Mouse (Mus musculus): ENCODE measurements around the gene Col17a1. TPM values are rescaled to one million over a fixed set of nuclear protein-coding genes. Genes with fewer than 3 reads are reported as not detected.

Col17a1 gene
- polyA plus RNA-seq, 1 experiment from 2014 or later = 0.22 TPM

- ATAC-seq (ENCODE audit: low read depth) (no peak), DNase-seq (no peak)
- Histone ChIP-seq H3K4me3 (replicated peaks) (no peak overlapping the region), H3K9ac (no peak overlapping the region), H3K4me2 (no peak overlapping the region), H3K36me3 (no peaks in the 10 kb centered on the region), H3K27me3 (no peaks in the 10 kb centered on the region), H3K4me1 (replicated peaks) (peaks cover 7% of the 10 kb centered on the region), H3K9me3 (replicated peaks) (no peaks in the 10 kb centered on the region), H3K27ac (no peak overlapping the region)
- WGBS (ENCODE audit: insufficient replicate concordance) = 74% methylated on average over 8 of the region's 8 CpGs
Observed at GRCm38 (mm10) chr19:47705772-47706309, 13.9 kb upstream of the Col17a1 start.

DNA sequence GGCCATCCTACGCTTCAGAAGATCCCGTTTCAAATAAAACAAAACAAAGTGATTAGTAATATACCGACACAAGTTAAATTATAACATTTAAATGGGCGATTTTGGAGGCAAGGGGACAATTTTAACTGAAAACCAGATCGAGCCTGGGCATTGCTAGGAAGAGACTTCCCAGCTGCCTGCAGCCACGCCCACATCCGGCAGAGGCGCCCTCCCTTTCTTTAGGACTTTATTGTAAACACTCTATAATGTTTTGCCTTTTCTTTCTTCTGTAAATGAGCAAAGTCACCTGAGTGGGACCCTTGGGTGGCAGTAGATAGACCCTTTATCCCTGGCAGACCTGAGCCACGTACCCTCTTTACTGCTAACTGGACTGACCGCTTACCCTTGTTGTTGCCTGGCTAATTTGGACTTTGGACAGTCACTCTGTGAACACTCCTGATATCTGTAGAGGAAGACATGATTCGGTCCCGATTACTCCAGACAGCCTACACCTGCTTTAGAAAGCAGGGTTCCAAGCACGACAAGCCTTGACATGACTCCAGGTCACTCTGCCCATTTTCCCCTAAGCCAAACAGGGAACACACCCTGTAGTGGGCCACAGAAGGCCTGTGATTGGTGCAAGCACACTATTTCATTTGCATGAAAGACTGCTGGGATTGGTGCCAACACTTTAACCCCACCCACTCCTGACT, 13.3 kb upstream of the Col17a1 start:
- Histone ChIP-seq H3K9ac (no peak overlapping the region), H3K4me1 (replicated peaks) (peaks cover 7% of the 10 kb centered on the region), H3K4me2 (0 out of 2 replicates have a peak overlapping the region, but pooled peaks have one; percentile 10), H3K9me3 (replicated peaks) (no peaks in the 10 kb centered on the region), H3K27me3 (no peaks in the 10 kb centered on the region), H3K36me3 (no peaks in the 10 kb centered on the region), H3K4me3 (replicated peaks) (no peak overlapping the region), H3K27ac (no peak overlapping the region)
- 56% methylated on average over 13 of the region's 13 CpGs for WGBS (ENCODE audit: insufficient replicate concordance)
- DNase-seq (no peak), ATAC-seq (ENCODE audit: low read depth) (no peak)

- Histone ChIP-seq H3K27me3 (no peaks in the 10 kb centered on the region), H3K27ac (no peak overlapping the region), H3K9ac (no peak overlapping the region), H3K4me1 (replicated peaks) (peaks cover 6% of the 10 kb centered on the region), H3K4me3 (replicated peaks) (no peak overlapping the region), H3K36me3 (no peaks in the 10 kb centered on the region), H3K4me2 (no peak overlapping the region), H3K9me3 (replicated peaks) (no peaks in the 10 kb centered on the region)
- 72% methylated on average over 8 of the region's 8 CpGs for WGBS (ENCODE audit: insufficient replicate concordance)
- ATAC-seq (ENCODE audit: low read depth) (no peak), DNase-seq (no peak)
Observed at GRCm38 (mm10) chr19:47700509-47700908, 8.6 kb upstream of the Col17a1 start.

DNA sequence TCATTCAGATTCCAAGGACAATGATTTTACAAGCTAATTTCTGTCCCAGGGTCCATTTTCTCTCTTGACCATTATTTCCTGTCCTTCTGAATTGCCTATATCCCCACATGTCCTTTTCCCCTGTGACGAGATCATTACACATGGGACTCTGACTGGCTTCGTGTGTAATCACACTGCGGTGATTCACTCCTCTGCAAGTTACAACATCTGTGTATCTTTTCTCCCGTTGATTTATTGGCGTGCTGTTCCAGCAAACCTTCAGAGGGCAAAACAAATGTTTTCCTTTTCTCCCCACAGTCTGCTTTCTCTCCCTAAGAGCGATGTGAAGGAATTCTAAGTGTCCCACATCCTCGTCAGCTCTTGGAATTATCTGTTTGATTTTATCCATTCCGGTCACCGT, 7.8 kb upstream of the Col17a1 start:
- no peaks in the 10 kb centered on the region for H3K27me3 ChIP-seq
- DNase-seq (no peak), ATAC-seq (ENCODE audit: low read depth) (no peak)
- H3K4me3 ChIP-seq (replicated peaks) = no peak overlapping the region
- H3K4me2 ChIP-seq = no peak overlapping the region
- no peak overlapping the region for H3K27ac ChIP-seq
- 67% methylated on average over 9 of the region's 9 CpGs for WGBS (ENCODE audit: insufficient replicate concordance)
- no peaks in the 10 kb centered on the region for H3K9me3 ChIP-seq (replicated peaks)
- H3K36me3 ChIP-seq = no peaks in the 10 kb centered on the region
- no peaks in the 10 kb centered on the region; the same call in 1 of the 2 replicates for H3K4me1 ChIP-seq (replicated peaks)
- H3K9ac ChIP-seq = no peak overlapping the region

DNA sequence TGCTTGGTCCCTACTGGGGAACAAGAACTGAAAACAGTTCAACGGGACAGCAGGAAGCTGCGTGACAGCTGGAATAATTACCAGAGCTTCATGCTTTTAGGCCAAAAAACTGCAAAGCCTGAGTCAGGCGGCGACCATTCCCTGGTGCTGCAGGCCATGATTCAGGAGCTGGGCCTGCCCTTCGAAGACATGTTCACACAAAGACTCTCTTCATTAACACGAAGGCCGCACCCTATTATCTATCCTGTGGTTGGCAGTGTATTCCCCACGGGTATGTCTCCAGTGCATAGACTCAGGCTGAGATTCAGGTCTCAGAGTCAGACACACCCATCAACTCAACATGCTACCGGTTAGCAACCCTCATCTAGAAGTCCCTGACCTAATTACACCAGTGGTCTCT, 6.4 kb upstream of the Col17a1 start:
- Histone ChIP-seq H3K27me3 (no peaks in the 10 kb centered on the region), H3K4me1 (replicated peaks) (no peaks in the 10 kb centered on the region; the same call in 1 of the 2 replicates), H3K27ac (no peak overlapping the region), H3K4me2 (no peak overlapping the region), H3K9me3 (replicated peaks) (no peaks in the 10 kb centered on the region), H3K4me3 (replicated peaks) (no peak overlapping the region), H3K9ac (no peak overlapping the region), H3K36me3 (no peaks in the 10 kb centered on the region)
- 49% methylated on average over 9 of the region's 9 CpGs for WGBS (ENCODE audit: insufficient replicate concordance)
- ATAC-seq (ENCODE audit: low read depth) = no peak
- DNase-seq = no peak

DNA sequence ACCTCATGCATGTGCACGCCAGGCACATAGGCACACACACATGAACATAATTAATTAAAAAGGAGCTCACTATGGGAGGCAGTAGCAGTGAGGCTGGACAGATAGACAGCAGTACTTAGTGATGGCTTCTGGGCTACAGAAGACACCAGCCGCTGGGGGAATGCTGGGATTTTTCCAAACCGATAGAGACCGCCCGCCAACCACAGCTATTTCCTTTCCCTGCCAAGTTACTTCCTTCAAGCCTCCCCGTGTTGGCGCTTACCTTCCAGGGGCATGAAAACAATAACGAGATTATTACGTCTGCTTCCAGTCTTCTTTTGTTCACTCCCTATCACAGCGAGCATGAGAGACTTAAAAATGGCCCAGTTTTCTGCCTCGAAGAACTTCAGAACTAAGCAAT, 5.2 kb upstream of the Col17a1 start:
- H3K4me2 ChIP-seq = no peak overlapping the region
- no peaks in the 10 kb centered on the region for H3K27me3 ChIP-seq
- no peak overlapping the region for H3K27ac ChIP-seq
- H3K9me3 ChIP-seq (replicated peaks) = no peaks in the 10 kb centered on the region
- H3K36me3 ChIP-seq = no peaks in the 10 kb centered on the region
- no peak overlapping the region for H3K4me3 ChIP-seq (replicated peaks)
- H3K4me1 ChIP-seq (replicated peaks) = no peaks in the 10 kb centered on the region; the same call in 1 of the 2 replicates
- no peak for DNase-seq
- H3K9ac ChIP-seq = no peak overlapping the region
- 40% methylated on average over 11 of the region's 11 CpGs for WGBS (ENCODE audit: insufficient replicate concordance)
- no peak for ATAC-seq (ENCODE audit: low read depth)

- Histone ChIP-seq H3K36me3 (no peaks in the 10 kb centered on the region), H3K4me2 (no peak overlapping the region), H3K4me3 (replicated peaks) (no peak overlapping the region), H3K27me3 (no peaks in the 10 kb centered on the region), H3K4me1 (replicated peaks) (no peaks in the 10 kb centered on the region; the same call in 1 of the 2 replicates), H3K27ac (no peak overlapping the region), H3K9ac (no peak overlapping the region), H3K9me3 (replicated peaks) (no peaks in the 10 kb centered on the region)
- no peak for DNase-seq
- ATAC-seq (ENCODE audit: low read depth) = no peak
- 75% methylated on average over 8 of the region's 8 CpGs for WGBS (ENCODE audit: insufficient replicate concordance)
Observed at GRCm38 (mm10) chr19:47696411-47696810, 4.5 kb upstream of the Col17a1 start.

GRCm38 (mm10) chr19:47695725-47696124, 3.8 kb upstream of the Col17a1 start:
- no peak for DNase-seq
- H3K9me3 ChIP-seq (replicated peaks) = no peaks in the 10 kb centered on the region
- H3K36me3 ChIP-seq = no peaks in the 10 kb centered on the region
- 41% methylated on average over 6 of the region's 6 CpGs for WGBS (ENCODE audit: insufficient replicate concordance)
- no peak overlapping the region for H3K9ac ChIP-seq
- no peak overlapping the region for H3K4me3 ChIP-seq (replicated peaks)
- no peaks in the 10 kb centered on the region; the same call in 1 of the 2 replicates for H3K4me1 ChIP-seq (replicated peaks)
- ATAC-seq (ENCODE audit: low read depth) = no peak
- H3K27ac ChIP-seq = no peak overlapping the region
- H3K27me3 ChIP-seq = no peaks in the 10 kb centered on the region
- H3K4me2 ChIP-seq = no peak overlapping the region

DNA sequence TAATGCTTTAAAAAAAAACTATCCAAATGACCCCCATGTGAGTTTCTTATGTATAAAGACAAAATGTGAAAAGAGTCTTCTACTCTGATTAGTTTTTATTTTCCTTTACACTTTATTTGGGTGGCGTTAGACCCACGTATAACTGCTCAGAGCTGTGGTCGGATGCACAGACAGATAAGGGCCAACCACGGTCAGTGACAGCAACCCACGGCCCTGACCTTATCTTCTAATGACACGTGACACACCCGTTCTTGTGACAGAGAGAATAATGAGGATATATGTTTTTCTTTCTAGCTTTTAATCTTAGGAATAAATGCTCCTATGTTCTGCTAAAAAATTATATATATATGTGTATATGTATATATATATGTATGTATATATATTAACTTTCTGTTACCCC, 2.3 kb downstream of the Col17a1 start:
- H3K4me1 ChIP-seq (replicated peaks) = peaks cover 11% of the 10 kb centered on the region
- no peak overlapping the region for H3K4me3 ChIP-seq (replicated peaks)
- DNase-seq (no peak), ATAC-seq (ENCODE audit: low read depth) (no peak)
- no peaks in the 10 kb centered on the region for H3K9me3 ChIP-seq (replicated peaks)
- no peak overlapping the region for H3K4me2 ChIP-seq
- H3K27ac ChIP-seq = no peak overlapping the region
- no peaks in the 10 kb centered on the region for H3K36me3 ChIP-seq
- H3K27me3 ChIP-seq = no peaks in the 10 kb centered on the region
- 8% methylated on average over 7 of the region's 7 CpGs for WGBS (ENCODE audit: insufficient replicate concordance)
- H3K9ac ChIP-seq = no peak overlapping the region

DNA sequence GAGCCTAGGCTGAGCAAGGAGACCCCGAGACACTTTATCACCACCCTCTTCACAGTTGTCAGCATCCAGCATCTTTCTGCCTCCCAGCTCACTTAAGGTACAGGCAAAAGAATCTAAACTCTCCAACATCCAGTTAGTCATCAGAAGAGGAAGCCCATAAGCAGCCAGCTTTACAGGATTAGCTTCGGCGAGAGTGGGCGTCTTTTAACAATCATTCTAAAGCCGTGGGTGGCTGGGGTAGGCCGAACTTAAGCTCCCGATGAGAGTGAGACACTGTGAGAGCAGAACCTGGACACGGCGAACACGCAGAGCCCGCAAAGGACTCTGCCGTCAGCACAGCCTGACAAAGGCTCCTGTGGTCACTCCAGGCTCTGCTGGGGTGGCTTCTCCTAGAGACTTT, 13.2 kb downstream of the Col17a1 start:
- Histone ChIP-seq H3K36me3 (no peaks in the 10 kb centered on the region), H3K9me3 (replicated peaks) (no peaks in the 10 kb centered on the region), H3K27me3 (no peaks in the 10 kb centered on the region), H3K4me2 (no peak overlapping the region), H3K9ac (no peak overlapping the region), H3K4me3 (replicated peaks) (no peak overlapping the region), H3K27ac (no peak overlapping the region), H3K4me1 (replicated peaks) (no peaks in the 10 kb centered on the region; the same call in 1 of the 2 replicates)
- DNase-seq (no peak), ATAC-seq (ENCODE audit: low read depth) (no peak)
- WGBS (ENCODE audit: insufficient replicate concordance) = 71% methylated on average over 12 of the region's 12 CpGs

- Histone ChIP-seq H3K27ac (no peak overlapping the region), H3K4me2 (no peak overlapping the region), H3K27me3 (no peaks in the 10 kb centered on the region), H3K9ac (no peak overlapping the region), H3K36me3 (no peaks in the 10 kb centered on the region), H3K4me3 (replicated peaks) (no peak overlapping the region), H3K4me1 (replicated peaks) (no peaks in the 10 kb centered on the region; the same call in 1 of the 2 replicates), H3K9me3 (replicated peaks) (no peaks in the 10 kb centered on the region)
- DNase-seq = peak; percentile 26
- ATAC-seq (ENCODE audit: low read depth) = no peak
- 29% methylated on average over 8 of the region's 8 CpGs for WGBS (ENCODE audit: insufficient replicate concordance)
Observed at GRCm38 (mm10) chr19:47674419-47674818, 17.5 kb downstream of the Col17a1 start.

GRCm38 (mm10) chr19:47668399-47668798, 23.5 kb downstream of the Col17a1 start:
- Histone ChIP-seq H3K27ac (no peak overlapping the region), H3K4me1 (replicated peaks) (no peaks in the 10 kb centered on the region), H3K27me3 (no peaks in the 10 kb centered on the region), H3K4me3 (replicated peaks) (no peak overlapping the region), H3K36me3 (no peaks in the 10 kb centered on the region), H3K9me3 (replicated peaks) (no peaks in the 10 kb centered on the region), H3K9ac (no peak overlapping the region), H3K4me2 (no peak overlapping the region)
- ATAC-seq (ENCODE audit: low read depth) (no peak), DNase-seq (no peak)
- 67% methylated on average over 9 of the region's 9 CpGs for WGBS (ENCODE audit: insufficient replicate concordance)

Measured in liver, embryonic 13.5 days (tissue).